Mouse (Mus musculus): Measurements from ENCODE around the gene Olfr571.

Gene Olfr571

GRCm38 (mm10) chr7:102917032-102917875 lies at the start of gene Olfr571:
Gene Olfr571 (minus strand): TSS chr7:102917536.
- no peak for DNase-seq (ENCODE audit: low read depth in 2 of 2, low spot score in 2 of 2)

GRCm38 (mm10) chr7:102962360-102962759 lies 45.0 kb upstream of the Olfr571 start, which contains the start of gene Olfr576:
Gene Olfr576 (plus strand): TSS chr7:102962660.
- DNase-seq (ENCODE audit: low read depth in 2 of 2, low spot score in 2 of 2): no peak

GRCm38 (mm10) chr7:102958593-102958992 lies 41.3 kb upstream of the Olfr571 start, which contains the start of gene Olfr575:
Gene Olfr575 (minus strand): TSS chr7:102958775.
- DNase-seq (ENCODE audit: low read depth in 2 of 2, low spot score in 2 of 2): no peak

GRCm38 (mm10) chr7:102958137-102958536 lies 40.8 kb upstream of the Olfr571 start:
- DNase-seq (ENCODE audit: low read depth in 2 of 2, low spot score in 2 of 2): no peak

GRCm38 (mm10) chr7:102950732-102951131 lies 33.4 kb upstream of the Olfr571 start:
- DNase-seq (ENCODE audit: low read depth in 2 of 2, low spot score in 2 of 2): no peak

- DNase-seq (ENCODE audit: low read depth in 2 of 2, low spot score in 2 of 2): no peak
These were observed 30.8 kb upstream of the Olfr571 start, which contains the start of gene Olfr574 for GRCm38 (mm10) chr7:102948167-102948566. Gene Olfr574 (plus strand): TSS chr7:102948467.

GRCm38 (mm10) chr7:102943417-102943816 lies 26.1 kb upstream of the Olfr571 start:
- DNase-seq (ENCODE audit: low read depth in 2 of 2, low spot score in 2 of 2): no peak

GRCm38 (mm10) chr7:102942475-102942874 lies 25.1 kb upstream of the Olfr571 start, which contains the start of gene Olfr573-ps1:
Gene Olfr573-ps1 (minus strand): TSS chr7:102942575.
- no peak for DNase-seq (ENCODE audit: low read depth in 2 of 2, low spot score in 2 of 2)

- no peak for DNase-seq (ENCODE audit: low read depth in 2 of 2, low spot score in 2 of 2)
These were observed 9.8 kb upstream of the Olfr571 start for GRCm38 (mm10) chr7:102927105-102927504.

- no peak for DNase-seq (ENCODE audit: low read depth in 2 of 2, low spot score in 2 of 2)
These were observed 6.8 kb upstream of the Olfr571 start, which contains the start of gene Olfr572 for GRCm38 (mm10) chr7:102924109-102924508. Gene Olfr572 (plus strand): TSS chr7:102924409.

GRCm38 (mm10) chr7:102919632-102920031 lies 2.3 kb upstream of the Olfr571 start:
- DNase-seq (ENCODE audit: low read depth in 2 of 2, low spot score in 2 of 2): no peak

- DNase-seq (ENCODE audit: low read depth in 2 of 2, low spot score in 2 of 2): no peak
These were observed 931 bp downstream of the Olfr571 start for GRCm38 (mm10) chr7:102916405-102916804.

GRCm38 (mm10) chr7:102915261-102915660 lies 2.1 kb downstream of the Olfr571 start:
- no peak for DNase-seq (ENCODE audit: low read depth in 2 of 2, low spot score in 2 of 2)

- no peak for DNase-seq (ENCODE audit: low read depth in 2 of 2, low spot score in 2 of 2)
These were observed 26.6 kb downstream of the Olfr571 start, which contains the start of gene Olfr569 for GRCm38 (mm10) chr7:102890782-102891181. Gene Olfr569 (minus strand): TSS chr7:102890882.

- DNase-seq (ENCODE audit: low read depth in 2 of 2, low spot score in 2 of 2): no peak
These were observed 40.5 kb downstream of the Olfr571 start, which contains the start of gene Olfr568 for GRCm38 (mm10) chr7:102876822-102877221. Gene Olfr568 (plus strand): TSS chr7:102877122.

GRCm38 (mm10) chr7:102858665-102859064 lies 58.7 kb downstream of the Olfr571 start, which contains the start of gene Olfr566:
Gene Olfr566 (minus strand): TSS chr7:102858765.
- no peak for DNase-seq (ENCODE audit: low read depth in 2 of 2, low spot score in 2 of 2)

GRCm38 (mm10) chr7:102855807-102856206 lies 61.5 kb downstream of the Olfr571 start:
- no peak for DNase-seq (ENCODE audit: low read depth in 2 of 2, low spot score in 2 of 2)

All from CD8-positive naive resting alpha-beta T cell, adult 2 months (primary cell).